Mouse (Mus musculus) forebrain, embryonic 15.5 days (tissue): ENCODE measurements around the gene Hyal2. TPM values are rescaled to one million over a fixed set of nuclear protein-coding genes. Genes with fewer than 3 reads are reported as not detected.

Experiments
- ATAC-seq: fragments of 200-750 bp; cut with Nextera tagmentation; replicated peaks from 2 replicates; pipeline ENCODE4 v1.8.0; 2017; ENCODE audit warnings: mild to moderate bottlenecking, moderate TSS enrichment, moderate library complexity
- H3K27ac ChIP-seq: fragments of 300-500 bp; sonication (generic); replicated peaks from 2 replicates; pipeline ENCODE4 v1.5.1; 2015; ENCODE audit warnings: mild to moderate bottlenecking, inconsistent platforms
- H3K27me3 ChIP-seq: fragments of 300-500 bp; sonication (generic); 2 replicates; pipeline ENCODE4 v1.6.1; 2015; ENCODE audit warnings: inconsistent platforms
- H3K36me3 ChIP-seq: fragments of 300-500 bp; sonication (generic); 2 replicates; pipeline ENCODE4 v1.6.1; 2015; ENCODE audit warnings: mild to moderate bottlenecking, inconsistent platforms
- H3K4me1 ChIP-seq: fragments of 300-500 bp; sonication (generic); 2 replicates; pipeline ENCODE4 v1.6.1; 2015; ENCODE audit warnings: inconsistent platforms
- H3K4me2 ChIP-seq: fragments of 300-500 bp; sonication (generic); replicated peaks from 2 replicates; pipeline ENCODE4 v1.6.1; 2015; ENCODE audit warnings: mild to moderate bottlenecking, inconsistent platforms
- H3K4me3 ChIP-seq: fragments of 300-500 bp; sonication (generic); 2 replicates; pipeline ENCODE4 v1.5.1; 2015; ENCODE audit warnings: mild to moderate bottlenecking, inconsistent platforms
- H3K9ac ChIP-seq: fragments of 300-500 bp; sonication (generic); replicated peaks from 2 replicates; pipeline ENCODE4 v1.6.1; 2015; ENCODE audit warnings: mild to moderate bottlenecking, inconsistent platforms
- H3K9me3 ChIP-seq: fragments of 300-500 bp; sonication (generic); 2 replicates; pipeline ENCODE4 v1.6.1; 2016; ENCODE audit warnings: inconsistent platforms
- WGBS: fragments of 180-500 bp; shearing (Covaris S2); methylation state at CpG from one replicate; pipeline ENCODE4 v1.1.7; 2015; ENCODE audit warnings: mixed read lengths; 5-methylcytosine and 5-hydroxymethylcytosine counted together
- polyA plus RNA-seq: library from polyadenylated mRNA; unstranded; fragments of >200 nt; fragmentation: Nextera tagmentation; extraction: Ambion mirVana; gene quantifications from 2 replicates; pipeline ENCODE4 v1.2.1, GENCODE M21; 2015

The Hyal2 gene
- polyA plus RNA-seq, 1 experiment from 2014 or later, result 75.3 TPM

DNA sequence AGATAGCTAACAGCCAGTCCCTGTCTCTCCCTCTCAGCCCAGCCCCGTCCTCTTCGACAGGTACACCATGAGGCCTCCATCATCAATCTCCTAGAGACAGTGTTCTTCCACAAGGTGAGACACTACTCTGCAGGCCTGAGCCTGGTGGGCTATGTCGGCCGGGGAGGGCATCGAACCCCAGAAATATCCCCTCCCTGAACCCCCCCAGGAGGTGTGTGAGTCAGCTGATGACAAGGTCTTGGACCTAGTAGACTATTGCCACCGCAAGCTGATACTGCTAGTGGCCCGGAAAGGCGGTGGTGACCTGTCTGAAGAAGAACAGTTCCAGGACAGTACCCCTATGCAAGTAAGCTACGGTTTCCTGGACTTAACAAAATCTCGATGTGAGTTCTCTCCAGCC, 18.9 kb upstream of the Hyal2 start:
- Histone ChIP-seq H3K9ac (no peak overlapping the region), H3K4me1 (peaks cover 43% of the 10 kb centered on the region), H3K36me3 (peaks cover 13% of the 10 kb centered on the region), H3K4me3 (no peak overlapping the region), H3K4me2 (no peak overlapping the region), H3K9me3 (no peaks in the 10 kb centered on the region), H3K27me3 (peaks cover 33% of the 10 kb centered on the region), H3K27ac (no peak overlapping the region)
- ATAC-seq, result no peak
- WGBS, result 88% methylated on average over 10 of the region's 10 CpGs

DNA sequence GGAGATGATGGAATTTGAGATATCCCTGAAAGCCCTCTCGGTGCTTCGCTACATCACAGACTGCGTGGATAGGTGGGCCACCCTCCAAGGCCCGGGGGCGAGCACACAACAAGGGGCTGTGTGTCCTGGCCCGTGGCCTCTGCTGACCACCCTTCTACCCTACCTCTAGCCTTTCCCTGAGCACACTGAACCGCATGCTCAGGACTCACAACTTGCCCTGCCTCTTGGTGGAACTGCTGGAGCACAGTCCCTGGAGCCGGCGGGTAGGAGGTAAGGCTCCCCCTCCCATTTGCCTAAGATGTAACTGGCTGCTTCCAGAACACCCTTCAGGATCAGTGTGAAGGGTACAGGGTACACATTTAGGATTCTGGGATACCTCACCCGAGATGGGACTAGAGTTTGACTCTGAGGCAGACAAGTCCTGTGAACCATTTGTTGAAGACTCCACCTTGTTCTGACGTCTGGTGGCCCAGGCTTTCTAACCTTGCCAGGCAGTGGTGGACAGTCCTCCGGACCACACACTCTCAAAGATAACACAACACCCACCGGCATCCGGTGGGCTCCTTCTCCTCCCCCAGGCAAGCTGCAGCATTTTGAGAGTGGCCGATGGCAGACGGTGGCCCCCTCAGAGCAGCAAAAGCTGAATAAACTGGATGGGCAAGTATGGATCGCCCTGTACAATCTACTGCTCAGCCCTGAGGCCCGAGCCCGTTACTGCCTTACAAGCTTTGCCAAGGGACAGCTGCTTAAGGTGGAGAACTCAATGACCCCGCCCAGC, 18.3 kb upstream of the Hyal2 start:
- WGBS, result 88% methylated on average over 20 of the region's 20 CpGs

DNA sequence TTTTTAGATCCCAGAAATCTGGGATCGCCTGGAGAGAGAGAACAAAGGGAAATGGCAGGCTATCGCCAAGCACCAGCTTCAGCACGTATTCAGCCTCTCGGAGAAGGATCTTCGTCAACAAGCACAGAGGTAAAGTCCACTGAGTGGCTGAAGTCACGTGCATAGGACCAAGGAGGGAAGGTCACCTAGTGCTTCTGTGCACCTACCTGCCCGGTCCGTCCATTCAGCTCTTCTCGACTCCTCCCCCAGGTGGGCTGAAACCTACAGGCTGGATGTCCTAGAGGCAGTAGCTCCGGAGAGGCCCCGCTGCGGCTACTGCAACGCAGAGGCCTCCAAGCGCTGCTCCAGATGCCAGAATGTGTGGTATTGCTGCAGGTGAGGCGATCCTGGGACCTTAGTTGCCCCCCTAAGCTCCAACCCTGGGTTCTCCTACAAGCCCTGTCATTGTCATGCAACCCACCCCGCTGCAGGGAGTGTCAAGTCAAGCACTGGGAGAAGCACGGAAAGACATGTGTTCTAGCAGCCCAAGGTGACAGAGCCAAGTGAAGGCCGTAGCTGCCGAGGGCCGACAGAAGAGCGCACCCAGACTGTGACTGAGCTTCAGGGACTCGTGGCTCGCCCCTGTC, 17.1 kb upstream of the Hyal2 start:
- no peak overlapping the region for H3K4me3 ChIP-seq
- ATAC-seq, result no peak
- H3K9ac ChIP-seq, result no peak overlapping the region
- H3K4me1 ChIP-seq, result peaks cover 49% of the 10 kb centered on the region
- no peaks in the 10 kb centered on the region for H3K9me3 ChIP-seq
- no peak overlapping the region for H3K27ac ChIP-seq
- 37% methylated on average over 23 of the region's 23 CpGs for WGBS
- peak overlapping the region; percentile 70 for H3K4me2 ChIP-seq
- H3K36me3 ChIP-seq, result no peaks in the 10 kb centered on the region
- H3K27me3 ChIP-seq, result peaks cover 33% of the 10 kb centered on the region

More for the DNA sequence above, 18.3 kb upstream of the Hyal2 start:
- Histone ChIP-seq H3K27ac (no peak overlapping the region), H3K36me3 (peaks cover 7% of the 10 kb centered on the region; the same call in 1 of the 2 replicates), H3K4me1 (peaks cover 45% of the 10 kb centered on the region), H3K4me2 (no peak overlapping the region), H3K4me3 (no peak overlapping the region), H3K27me3 (peaks cover 33% of the 10 kb centered on the region), H3K9me3 (no peaks in the 10 kb centered on the region), H3K9ac (no peak overlapping the region)
- no peak for ATAC-seq

DNA sequence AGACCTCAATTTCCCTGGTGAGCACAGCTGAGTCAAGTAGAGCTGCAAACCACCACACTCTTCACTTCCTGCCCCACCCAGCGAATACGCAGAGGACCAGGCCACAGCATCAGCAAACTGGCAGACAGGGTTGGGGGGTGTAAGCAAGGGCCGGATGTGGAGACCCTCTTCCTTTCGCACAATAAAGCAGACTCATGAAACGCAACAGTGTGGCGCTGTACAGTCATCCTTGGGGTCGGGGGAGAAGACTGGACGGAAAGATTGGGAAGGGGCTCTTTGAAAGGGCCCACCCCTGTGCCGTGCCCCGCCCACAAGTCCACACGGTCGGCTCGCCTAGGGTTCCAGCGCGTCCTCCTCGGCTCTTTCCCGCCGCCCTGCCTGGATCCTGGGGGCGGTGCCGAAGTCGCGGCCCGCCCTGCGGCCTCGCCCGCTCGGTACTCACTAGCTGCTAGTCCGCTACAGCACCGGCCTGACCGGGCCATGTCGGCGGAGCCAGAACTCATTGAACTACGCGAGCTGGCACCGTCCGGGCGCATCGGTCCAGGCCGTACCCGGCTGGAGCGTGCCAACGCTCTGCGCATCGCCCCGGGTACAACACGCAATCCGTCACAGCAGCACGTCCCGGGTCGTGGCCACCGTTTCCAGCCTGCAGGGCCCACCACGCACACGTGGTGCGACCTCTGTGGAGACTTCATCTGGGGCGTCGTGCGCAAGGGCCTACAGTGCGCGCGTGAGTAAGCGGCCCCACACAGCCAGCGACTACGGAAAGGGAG, 16.4 kb upstream of the Hyal2 start, which contains the start of gene Rassf1:
Gene Rassf1 (plus strand): TSS at position 439 of the 773 bp plus-strand sequence.
- H3K27ac ChIP-seq, result no peak within 1 kb of the TSS
- ATAC-seq, result no peak
- 2% methylated on average over 58 of the region's 63 CpGs for WGBS

DNA sequence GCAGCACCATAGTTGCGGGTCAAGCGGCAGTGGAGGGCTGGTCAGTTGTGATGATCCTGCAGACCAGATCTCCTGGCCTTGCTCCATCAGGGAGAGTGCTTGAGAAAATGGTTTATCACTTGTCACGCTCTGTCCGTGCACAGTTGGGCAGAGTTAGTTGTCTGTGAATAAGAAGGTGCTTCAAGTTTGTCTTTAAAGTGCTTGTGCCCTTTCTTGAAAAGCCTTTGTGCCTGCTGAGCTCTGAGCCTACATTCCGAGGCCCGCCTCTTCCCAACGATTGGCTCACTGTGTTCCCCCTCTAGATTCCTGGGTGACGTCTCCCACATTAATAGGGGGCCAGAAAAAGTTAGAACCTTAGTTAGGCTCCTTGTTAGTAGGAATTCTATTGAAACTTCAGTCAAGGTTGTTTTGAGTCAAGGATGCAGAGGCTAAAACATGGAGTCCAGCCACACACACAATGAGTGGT, 15.8 kb upstream of the Hyal2 start:
- WGBS, result 11% methylated on average over 8 of the region's 8 CpGs
- H3K4me1 ChIP-seq, result peaks cover 48% of the 10 kb centered on the region
- no peaks in the 10 kb centered on the region for H3K9me3 ChIP-seq
- no peak overlapping the region for H3K27ac ChIP-seq
- H3K4me2 ChIP-seq, result peak overlapping the region; percentile 70
- no peak for ATAC-seq
- H3K4me3 ChIP-seq, result peak overlapping the region; percentile 41
- peak overlapping the region; percentile 47 for H3K9ac ChIP-seq
- H3K27me3 ChIP-seq, result peaks cover 33% of the 10 kb centered on the region
- H3K36me3 ChIP-seq, result no peaks in the 10 kb centered on the region

More for the DNA sequence above, 16.4 kb upstream of the Hyal2 start, which contains the start of gene Rassf1:
- H3K27me3 ChIP-seq, result peaks cover 33% of the 10 kb centered on the region
- H3K4me3 ChIP-seq, result peak within 1 kb of the TSS; percentile 41
- H3K4me2 ChIP-seq, result peak within 1 kb of the TSS; percentile 70
- no peaks in the 10 kb centered on the region for H3K9me3 ChIP-seq
- no peaks in the 10 kb centered on the region for H3K36me3 ChIP-seq
- peaks cover 49% of the 10 kb centered on the region for H3K4me1 ChIP-seq
- H3K9ac ChIP-seq, result peak within 1 kb of the TSS; percentile 47

DNA sequence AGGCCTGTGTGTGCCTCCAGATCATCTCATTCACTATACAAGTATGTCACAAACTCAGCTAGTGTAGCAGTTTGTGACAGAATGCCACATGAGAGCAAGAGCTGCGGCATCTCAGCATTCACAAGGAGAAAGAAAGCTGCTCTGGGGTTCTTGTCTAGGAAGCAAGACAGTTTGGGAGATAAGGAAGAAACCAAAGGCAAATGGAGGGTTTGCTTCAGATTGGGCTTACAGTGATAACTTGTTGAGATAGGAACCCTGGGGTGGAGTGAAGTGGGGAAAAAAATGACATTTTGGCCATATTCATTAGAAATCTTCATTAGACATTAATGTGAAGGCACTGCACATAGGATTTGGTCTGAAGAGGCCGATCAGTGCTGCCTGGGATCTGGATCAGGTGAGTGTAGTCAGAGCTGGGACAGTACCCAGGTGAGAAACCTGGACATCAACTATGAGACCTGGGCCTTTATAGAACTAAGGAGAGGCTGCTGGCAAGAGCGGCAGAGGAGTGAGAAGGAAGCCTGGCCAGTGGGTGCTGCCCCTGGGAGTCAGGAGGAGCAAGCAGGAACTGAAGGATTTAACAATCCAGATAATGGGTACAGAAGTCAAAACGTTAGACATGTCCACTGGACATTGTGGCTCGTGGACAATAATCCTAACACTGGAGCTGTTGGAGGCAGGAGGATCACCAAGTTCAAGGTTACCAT, 14.9 kb upstream of the Hyal2 start:
- Histone ChIP-seq H3K27me3 (peaks cover 33% of the 10 kb centered on the region), H3K27ac (no peak overlapping the region), H3K4me1 (peaks cover 41% of the 10 kb centered on the region), H3K9me3 (no peaks in the 10 kb centered on the region), H3K36me3 (peaks cover 6% of the 10 kb centered on the region), H3K9ac (no peak overlapping the region), H3K4me3 (no peak overlapping the region), H3K4me2 (peak overlapping the region; percentile 90; the same call in 1 of the 2 replicates)
- no peak for ATAC-seq
- 78% methylated on average over 5 of the region's 5 CpGs for WGBS

DNA sequence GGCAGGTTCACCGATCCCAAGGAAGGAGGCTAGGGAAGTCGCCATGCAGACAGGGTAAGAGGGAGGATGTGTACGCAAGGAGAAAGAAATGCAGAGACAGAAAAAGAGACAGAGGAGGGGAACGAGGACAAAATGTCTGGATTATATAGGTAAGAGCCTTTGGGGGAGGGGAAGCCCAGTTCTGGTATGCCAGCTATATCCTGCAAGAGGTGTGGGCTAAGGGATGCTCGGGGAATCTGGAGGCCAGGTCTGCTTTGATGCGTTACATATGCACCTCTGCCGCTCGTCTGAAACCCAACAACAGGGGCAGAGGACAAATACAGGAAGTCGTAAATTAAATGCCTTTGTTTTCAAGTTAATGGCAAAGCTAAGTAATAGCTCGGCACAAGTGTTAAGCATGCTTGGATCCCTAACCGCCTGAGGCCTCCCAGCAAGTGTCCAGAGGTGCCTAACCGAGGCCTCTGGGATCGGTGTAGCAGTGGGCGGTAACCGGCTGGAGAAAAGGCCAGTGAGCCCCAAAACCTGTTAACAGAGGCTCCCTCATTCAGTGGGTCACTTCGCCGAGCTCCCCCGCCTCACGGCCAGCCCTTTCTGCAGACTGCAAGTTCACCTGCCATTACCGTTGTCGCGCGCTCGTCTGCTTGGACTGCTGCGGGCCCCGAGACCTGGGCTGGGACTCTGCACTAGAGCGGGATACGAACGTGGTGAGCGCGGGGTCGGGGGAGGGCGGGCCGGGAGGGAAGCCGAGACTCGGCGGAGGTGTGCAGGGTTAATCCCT, 14.0 kb upstream of the Hyal2 start:
- Histone ChIP-seq H3K27me3 (peaks cover 33% of the 10 kb centered on the region), H3K4me3 (peak overlapping the region; percentile 84), H3K4me1 (peaks cover 41% of the 10 kb centered on the region), H3K9me3 (no peaks in the 10 kb centered on the region), H3K36me3 (peaks cover 15% of the 10 kb centered on the region), H3K4me2 (peak overlapping the region; percentile 90), H3K9ac (peak overlapping the region; percentile 81), H3K27ac (peak overlapping the region; percentile 87)
- WGBS, result 6% methylated on average over 36 of the region's 37 CpGs
- peak; percentile 77 for ATAC-seq

DNA sequence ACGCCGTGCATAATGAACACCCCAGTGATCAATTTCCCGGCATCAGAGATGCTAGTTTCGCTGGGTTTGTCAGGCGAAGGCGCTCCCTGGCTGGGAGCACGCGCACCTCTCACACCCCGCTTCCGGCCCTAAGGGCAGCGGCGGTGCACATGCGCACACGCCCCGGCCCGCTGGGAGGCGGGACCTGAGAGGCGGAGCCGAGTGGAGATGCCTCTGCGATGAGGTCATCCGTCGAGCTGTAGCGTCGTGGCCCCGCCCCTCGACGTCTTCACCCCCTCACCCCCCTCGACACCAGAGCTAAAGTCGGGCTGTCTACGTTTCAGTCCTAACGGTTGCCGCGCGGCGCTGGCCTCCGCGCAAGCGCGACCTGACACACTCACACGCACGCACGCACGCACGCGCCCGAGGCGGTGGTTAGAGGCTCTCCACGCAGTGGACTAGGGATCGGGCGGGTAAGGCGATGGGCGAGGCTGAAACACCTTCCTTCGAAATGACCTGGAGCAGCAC, 13.4 kb upstream of the Hyal2 start:
- H3K27ac ChIP-seq, result peak overlapping the region; percentile 87
- H3K4me2 ChIP-seq, result peak overlapping the region; percentile 90
- WGBS, result 0% methylated on average over 53 of the region's 53 CpGs
- peaks cover 33% of the 10 kb centered on the region for H3K27me3 ChIP-seq
- H3K4me1 ChIP-seq, result peaks cover 41% of the 10 kb centered on the region
- H3K9ac ChIP-seq, result peak overlapping the region; percentile 81
- H3K9me3 ChIP-seq, result no peaks in the 10 kb centered on the region
- H3K4me3 ChIP-seq, result peak overlapping the region; percentile 84
- peaks cover 22% of the 10 kb centered on the region for H3K36me3 ChIP-seq
- ATAC-seq, result peak; percentile 94

DNA sequence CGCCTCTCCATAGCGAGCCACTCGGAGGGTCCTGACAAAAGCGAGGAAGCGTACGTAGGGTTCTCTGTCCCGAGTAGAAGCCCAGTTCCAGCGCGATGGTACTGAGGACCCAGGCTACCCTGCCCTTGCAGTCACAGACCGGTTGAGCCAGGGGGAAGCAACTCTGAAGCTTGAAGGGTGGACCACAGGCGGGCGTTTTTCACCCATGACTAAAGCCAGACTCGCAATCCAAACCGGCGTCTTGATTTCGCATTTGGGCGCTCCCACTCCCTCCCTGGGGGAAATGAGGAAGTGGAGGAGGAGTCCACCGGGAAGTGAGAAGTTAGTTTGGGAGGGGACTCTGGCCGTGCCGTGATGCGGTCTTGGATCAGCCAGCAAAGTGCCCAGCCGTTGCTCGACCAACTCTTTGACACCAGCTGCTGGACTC, 12.7 kb upstream of the Hyal2 start:
- Histone ChIP-seq H3K9ac (peak overlapping the region; percentile 81), H3K4me3 (peak overlapping the region; percentile 84), H3K4me2 (peak overlapping the region; percentile 90), H3K4me1 (peaks cover 41% of the 10 kb centered on the region), H3K9me3 (no peaks in the 10 kb centered on the region), H3K27me3 (peaks cover 28% of the 10 kb centered on the region), H3K27ac (peak overlapping the region; percentile 87), H3K36me3 (peaks cover 28% of the 10 kb centered on the region)
- no peak for ATAC-seq
- under 1% methylated on average over 23 of the region's 23 CpGs for WGBS

DNA sequence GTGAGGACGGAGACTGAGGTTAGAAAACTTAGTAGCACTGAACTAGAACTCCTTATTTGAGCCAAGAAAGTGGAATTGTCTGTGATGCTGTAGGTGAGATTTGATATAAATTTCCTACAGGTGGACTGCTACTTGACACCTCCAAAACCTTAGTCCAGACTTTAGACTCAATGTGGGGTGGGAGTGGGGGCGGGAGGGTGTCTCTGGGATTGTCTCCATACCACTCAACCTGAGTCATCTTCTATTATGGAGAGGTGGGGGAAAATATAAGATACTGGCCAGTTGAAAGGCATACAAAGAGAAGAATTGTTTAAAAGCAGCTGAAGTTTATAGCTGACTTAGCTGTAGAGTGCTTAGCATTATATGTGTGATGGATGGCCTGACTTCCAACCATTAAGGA, 12.0 kb upstream of the Hyal2 start:
- ATAC-seq, result no peak
- WGBS, result 30% methylated on average over 2 of the region's 2 CpGs

More for the DNA sequence above, 12.0 kb upstream of the Hyal2 start:
- Histone ChIP-seq H3K9ac (peak overlapping the region; percentile 81), H3K4me1 (peaks cover 41% of the 10 kb centered on the region), H3K27me3 (peaks cover 23% of the 10 kb centered on the region), H3K4me2 (peak overlapping the region; percentile 90), H3K9me3 (no peaks in the 10 kb centered on the region), H3K36me3 (peaks cover 35% of the 10 kb centered on the region), H3K4me3 (peak overlapping the region; percentile 84), H3K27ac (0 out of 2 replicates have a peak overlapping the region, but pooled peaks have one; percentile 87)
